Mouse (Mus musculus) erythroblast, embryonic 14.5 days (primary cell): ENCODE results near the gene Ebi3.

Experiments used
- GATA1 ChIP-seq: IDR thresholded peaks from 2 replicates; pipeline ENCODE4 v1.6.1; 2012; ENCODE audit warnings: low read length, inconsistent platforms, mixed read lengths
- TAL1 ChIP-seq: IDR thresholded peaks from 3 replicates; pipeline ENCODE4 v1.6.1; 2012; ENCODE audit warnings: low read length, inconsistent platforms, mixed read lengths

- no peak for TF ChIP-seq GATA1
- TF ChIP-seq TAL1 = no peak
These were observed 53.1 kb downstream of the Ebi3 start, which contains the start of the genes Stap2 and Mpnd for GRCm38 (mm10) chr17:56005415-56006061.
